17 mouse cellular contexts compared by ENCODE assay signal in genomic region chr4:49549383-49549782, GRCm38 (mm10). TPM values are rescaled to one million over a fixed set of nuclear protein-coding genes. Genes with fewer than 3 reads are reported as not detected.
DNase-seq lines count a peak whose midpoint lies in the region; ATAC-seq and TF ChIP-seq lines count a peak whose summit lies in the region.
"Had no signal": no experiment of that assay in that cellular context is flagged by ENCODE, and none has a peak within 500 bp of the region (broad histone marks: within the 10 kb centered on the region; RNA-seq: fewer than 3 reads in every experiment).

Aldob (minus strand) TSS chr4:49549546.

- H3K36me3 ChIP-seq in liver, adult 2 months (ENCODE audit: control insufficient read depth, insufficient read depth, low read length): peaks cover 28% of the 10 kb centered on the region
- no peaks in the 10 kb centered on the region for H3K36me3 ChIP-seq in kidney, embryonic 15.5 days
- no peaks in the 10 kb centered on the region for H3K36me3 ChIP-seq in liver, embryonic 12.5 days
- H3K36me3 ChIP-seq in hindbrain, embryonic 10.5 days: no peaks in the 10 kb centered on the region
- no peaks in the 10 kb centered on the region for H3K36me3 ChIP-seq in hindbrain, embryonic 12.5 days
- H3K36me3 ChIP-seq: embryonic facial prominence, embryonic 13.5 days; heart, embryonic 10.5 days had no signal

- H3K79me2 ChIP-seq in liver, adult 2 months (ENCODE audit: control insufficient read depth, insufficient read depth, low read length): no peaks in the 10 kb centered on the region

- peak within 1 kb of the TSS; percentile 98 for H3K27ac ChIP-seq in liver, adult 2 months (replicated peaks; ENCODE audit: insufficient read depth, low read depth, low read length)
- peak within 1 kb of the TSS; percentile 75 for H3K27ac ChIP-seq in kidney, embryonic 15.5 days
- H3K27ac ChIP-seq in liver, embryonic 12.5 days: peak within 1 kb of the TSS; percentile 23; the same call in 1 of the 2 replicates
- H3K27ac ChIP-seq in hindbrain, embryonic 10.5 days: no peak within 1 kb of the TSS
- H3K27ac ChIP-seq in hindbrain, embryonic 12.5 days: no peak within 1 kb of the TSS
- H3K27ac ChIP-seq: embryonic facial prominence, embryonic 13.5 days; forebrain, embryonic 13.5 days; heart, embryonic 10.5 days had no signal

- no peaks in the 10 kb centered on the region for H3K9me3 ChIP-seq in kidney, embryonic 15.5 days (replicated peaks)
- H3K9me3 ChIP-seq in liver, embryonic 12.5 days (replicated peaks): no peaks in the 10 kb centered on the region
- no peaks in the 10 kb centered on the region for H3K9me3 ChIP-seq in hindbrain, embryonic 10.5 days
- no peaks in the 10 kb centered on the region for H3K9me3 ChIP-seq in hindbrain, embryonic 12.5 days (replicated peaks)
- H3K9me3 ChIP-seq: embryonic facial prominence, embryonic 13.5 days; forebrain, embryonic 13.5 days; heart, embryonic 10.5 days had no signal

- peaks cover 17% of the 10 kb centered on the region for H3K4me1 ChIP-seq in liver, adult 2 months (ENCODE audit: control insufficient read depth, insufficient read depth, low read length)
- no peaks in the 10 kb centered on the region for H3K4me1 ChIP-seq in kidney, embryonic 15.5 days
- H3K4me1 ChIP-seq in liver, embryonic 12.5 days: no peaks in the 10 kb centered on the region
- H3K4me1 ChIP-seq in hindbrain, embryonic 10.5 days (replicated peaks): no peaks in the 10 kb centered on the region
- no peaks in the 10 kb centered on the region for H3K4me1 ChIP-seq in hindbrain, embryonic 12.5 days
- H3K4me1 ChIP-seq: embryonic facial prominence, embryonic 13.5 days; forebrain, embryonic 13.5 days; heart, embryonic 10.5 days had no signal

- peak within 1 kb of the TSS; percentile 60 for H3K4me3 ChIP-seq in liver, adult 2 months (ENCODE audit: insufficient read depth, low read depth, low read length)
- peak within 1 kb of the TSS; percentile 3; the same call in 1 of the 2 replicates for H3K4me3 ChIP-seq in kidney, embryonic 15.5 days (replicated peaks)
- H3K4me3 ChIP-seq in liver, embryonic 12.5 days: no peak within 1 kb of the TSS
- no peak within 1 kb of the TSS for H3K4me3 ChIP-seq in hindbrain, embryonic 10.5 days
- H3K4me3 ChIP-seq in hindbrain, embryonic 12.5 days: no peak within 1 kb of the TSS
- H3K4me3 ChIP-seq: embryonic facial prominence, embryonic 13.5 days; forebrain, embryonic 13.5 days; heart, embryonic 10.5 days; myocyte had no signal

- 0% methylated on average over 3 of the region's 3 CpGs for whole genome bisulfite sequencing in liver, adult 2 months
- 41% methylated on average over 3 of the region's 3 CpGs for WGBS in kidney, embryonic 15.5 days
- WGBS in liver, embryonic 12.5 days (ENCODE audit: insufficient replicate concordance): 35% methylated on average over 3 of the region's 3 CpGs
- WGBS in hindbrain, embryonic 10.5 days: 76% methylated on average over 3 of the region's 3 CpGs
- WGBS in hindbrain, embryonic 12.5 days: 87% methylated on average over 3 of the region's 3 CpGs

- no peak within 1 kb of the TSS for H3K4me2 ChIP-seq in kidney, embryonic 15.5 days
- peak within 1 kb of the TSS; percentile 18; the same call in 1 of the 2 replicates for H3K4me2 ChIP-seq in liver, embryonic 12.5 days
- no peak within 1 kb of the TSS for H3K4me2 ChIP-seq in hindbrain, embryonic 12.5 days (replicated peaks)
- H3K4me2 ChIP-seq: embryonic facial prominence, embryonic 13.5 days; forebrain, embryonic 13.5 days; midbrain, embryonic 11.5 days had no signal

- no peak for TF ChIP-seq CTCF in liver, adult 2 months (IDR thresholded peaks at IDR 0.05; ENCODE audit: low read depth, low read length)

- H3K9ac ChIP-seq in liver, adult 2 months (ENCODE audit: low read depth, low read length): peak within 1 kb of the TSS; percentile 92
- no peak within 1 kb of the TSS for H3K9ac ChIP-seq in kidney, embryonic 15.5 days
- H3K9ac ChIP-seq in liver, embryonic 12.5 days: no peak within 1 kb of the TSS
- no peak within 1 kb of the TSS for H3K9ac ChIP-seq in hindbrain, embryonic 12.5 days
- H3K9ac ChIP-seq: embryonic facial prominence, embryonic 13.5 days; forebrain, embryonic 13.5 days had no signal

- peak; percentile 97 for DNase-seq in liver, adult 2 months (ENCODE audit: extremely low read depth, low read depth, low spot score)
- DNase-seq in liver: no peak
- DNase-seq in yolk sac, embryonic 10.5 days (ENCODE audit: low spot score): peak; percentile 68
- no peak for DNase-seq in hindbrain, embryonic 10.5 days (ENCODE audit: low spot score)
- DNase-seq in cerebellum, adult 11-12 months: no peak
- DNase-seq: heart, postnatal 36 days; right cerebral cortex, adult 18-20 months had no signal

- ATAC-seq in kidney, embryonic 15.5 days (replicated peaks; ENCODE audit: low FRiP score): 0 out of 2 replicates have a peak, but pooled peaks have one; percentile 5
- 0 out of 2 replicates have a peak, but pooled peaks have one; percentile 12 for ATAC-seq in liver, embryonic 12.5 days
- no peak for ATAC-seq in hindbrain, embryonic 12.5 days (ENCODE audit: low FRiP score)
- ATAC-seq: activated CD4-positive, CD25-positive, alpha-beta regulatory T cell, adult 4 months; CD4-positive, CD25-positive, alpha-beta regulatory T cell, adult 4 months; forebrain, embryonic 13.5 days had no signal

- H3K27me3 ChIP-seq in liver, adult 2 months (ENCODE audit: control insufficient read depth, insufficient read depth, low read length): no peaks in the 10 kb centered on the region
- no peaks in the 10 kb centered on the region for H3K27me3 ChIP-seq in kidney, embryonic 15.5 days
- no peaks in the 10 kb centered on the region for H3K27me3 ChIP-seq in liver, embryonic 12.5 days (replicated peaks)
- H3K27me3 ChIP-seq in hindbrain, embryonic 10.5 days (ENCODE audit: insufficient read depth, poor library complexity, severe bottlenecking): no peaks in the 10 kb centered on the region
- H3K27me3 ChIP-seq in hindbrain, embryonic 12.5 days: no peaks in the 10 kb centered on the region
- H3K27me3 ChIP-seq: embryonic facial prominence, embryonic 13.5 days; forebrain, embryonic 13.5 days had no signal

- peak; percentile 81; the same call in 1 of the 2 replicates for TF ChIP-seq POLR2A in liver, adult 2 months (IDR thresholded peaks at IDR 0.05; ENCODE audit: extremely low read depth, insufficient read depth, low read length)

RNA-seq across cellular contexts. Expression of gene Aldob, which starts in this region (rescaled TPM):
- 3,873 and 3,924 TPM in 2 replicates for total RNA-seq in liver, adult 2 months (2014; rRNA removed)
- polyA plus RNA-seq in liver, adult 2 months (2012; rRNA removed): 2,627 and 3,122 TPM in 2 replicates
- polyA plus RNA-seq in kidney, embryonic 15.5 days (2015; fragmentation: Nextera tagmentation; extraction: Ambion mirVana): 235 and 237 TPM in 2 replicates
- 54.0 and 57.6 TPM in 2 replicates for polyA plus RNA-seq in liver, embryonic 12.5 days (2016; fragmentation: Nextera tagmentation; extraction: Ambion mirVana)
- not detected in 2 replicates for polyA plus RNA-seq in hindbrain, embryonic 10.5 days (2016; fragmentation: Nextera tagmentation; extraction: Ambion mirVana)
- polyA plus RNA-seq in hindbrain, embryonic 12.5 days (2016; fragmentation: Nextera tagmentation; extraction: Ambion mirVana): 0.20 TPM in 1 of 2 replicates, not detected in the other
- polyA plus RNA-seq: activated CD4-positive, CD25-positive, alpha-beta regulatory T cell, adult 4 months; CD4-positive, CD25-positive, alpha-beta regulatory T cell, adult 4 months; embryonic facial prominence, embryonic 13.5 days; midbrain, embryonic 11.5 days; myocyte had no signal

Comparison
In these comparisons a context has a peak if more than half of its experiments do, and no peak if none do; other contexts are left out.
1. RNA of gene Aldob (polyA plus RNA-seq): 2,627 to 3,122 TPM in liver, adult 2 months, 235 to 237 TPM in kidney, embryonic 15.5 days and 54.0 to 57.6 TPM in liver, embryonic 12.5 days; not detected in hindbrain, embryonic 10.5 days and 0.20 TPM in hindbrain, embryonic 12.5 days; every median in the first group is over 10 times any median in the second.
2. RNA of gene Aldob (polyA plus RNA-seq): 2,627 to 3,122 TPM in liver, adult 2 months; 235 to 237 TPM in kidney, embryonic 15.5 days and 54.0 to 57.6 TPM in liver, embryonic 12.5 days; every median in the first group is over 10 times any median in the second.
3. DNase-seq: peak in liver, adult 2 months (single experiment) and yolk sac, embryonic 10.5 days (single experiment); none in liver (single experiment), hindbrain, embryonic 10.5 days (single experiment) and cerebellum, adult 11-12 months (single experiment).
4. H3K4me3 ChIP-seq: peak in liver, adult 2 months (single experiment) and kidney, embryonic 15.5 days (single experiment); none in liver, embryonic 12.5 days (single experiment), hindbrain, embryonic 10.5 days (single experiment) and hindbrain, embryonic 12.5 days (single experiment).
5. H3K27ac ChIP-seq: peak in liver, adult 2 months (single experiment), kidney, embryonic 15.5 days (single experiment) and liver, embryonic 12.5 days (single experiment); none in hindbrain, embryonic 10.5 days (single experiment) and hindbrain, embryonic 12.5 days (single experiment).